Mouse (Mus musculus): Measurements from ENCODE around the gene Gm14743. TPM values are rescaled to one million over a fixed set of nuclear protein-coding genes. Genes with fewer than 3 reads are reported as not detected.
"Not testable (repeated sequence)": the region's sequence is repeated elsewhere in the genome, so short reads cannot be mapped to it uniquely, and the experiment has no call there.

Gene Gm14743
- not detected in 2 replicates for polyA plus RNA-seq (2015; fragmentation: Nextera tagmentation; extraction: Ambion mirVana)

DNA sequence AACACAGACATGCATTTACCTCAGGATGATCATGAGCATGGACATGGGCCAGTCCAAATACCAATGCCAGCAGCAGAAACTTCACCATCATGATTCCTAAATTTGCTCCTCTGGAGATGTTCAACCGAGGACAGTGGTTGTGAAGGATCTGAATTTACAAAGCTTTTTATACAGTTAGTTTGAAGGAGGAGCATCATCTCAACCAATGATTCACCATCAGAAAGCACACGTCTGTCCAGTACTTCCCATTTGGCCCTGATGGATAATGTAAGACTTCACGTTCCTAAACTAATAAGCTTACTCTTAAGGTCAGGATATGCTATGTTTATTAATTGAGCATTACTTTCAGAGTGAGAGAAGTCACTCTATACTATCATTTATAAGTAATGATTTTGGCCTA is at the start of gene Gm14743:
Gene Gm14743, minus strand, starts transcription at position 101 of the 400 bp plus-strand sequence.
- H3K4me1 ChIP-seq (ENCODE audit: insufficient read depth, low read depth, low read length); H3K4me2 ChIP-seq (replicated peaks; ENCODE audit: low read depth, low read length); H3K4me3 ChIP-seq (ENCODE audit: low read depth, low read length); H3K9ac ChIP-seq (replicated peaks; ENCODE audit: low read depth); H3K36me3 ChIP-seq (ENCODE audit: insufficient read depth, low read length); DNase-seq (ENCODE audit: low spot score); ATAC-seq; H3K9me3 ChIP-seq (ENCODE audit: low read length); H3K27me3 ChIP-seq (replicated peaks; ENCODE audit: insufficient read depth, low read length); H3K27ac ChIP-seq (ENCODE audit: low read length): not testable (repeated sequence)
- no CpG with 5 or more reads among the region's 3 CpGs for WGBS

GRCm38 (mm10) chrX:78202829-78203228 is 42.9 kb downstream of the Gm14743 start:
- H3K27me3 ChIP-seq (replicated peaks; ENCODE audit: insufficient read depth, low read length): no peaks in the 10 kb centered on the region
- H3K9ac ChIP-seq (replicated peaks; ENCODE audit: low read depth): no peak overlapping the region
- H3K36me3 ChIP-seq (ENCODE audit: insufficient read depth, low read length): no peaks in the 10 kb centered on the region
- ATAC-seq (no peak), DNase-seq (ENCODE audit: low spot score) (no peak)
- TF ChIP-seq CTCF (IDR thresholded peaks at IDR 0.05) (no peak), EP300 (IDR thresholded peaks at IDR 0.05) (no peak)
- no peak overlapping the region for H3K27ac ChIP-seq (ENCODE audit: low read length)
- no peaks in the 10 kb centered on the region for H3K4me1 ChIP-seq (ENCODE audit: insufficient read depth, low read depth, low read length)
- WGBS: 93% methylated on average over 5 of the region's 5 CpGs
- H3K4me2 ChIP-seq (replicated peaks; ENCODE audit: low read depth, low read length): no peak overlapping the region
- no peak overlapping the region for H3K4me3 ChIP-seq (ENCODE audit: low read depth, low read length)
- H3K9me3 ChIP-seq (ENCODE audit: low read length): no peaks in the 10 kb centered on the region

- not testable (repeated sequence) for DNase-seq (ENCODE audit: low spot score); H3K36me3 ChIP-seq (ENCODE audit: insufficient read depth, low read length); H3K4me1 ChIP-seq (ENCODE audit: insufficient read depth, low read depth, low read length); H3K27ac ChIP-seq (ENCODE audit: low read length); H3K9me3 ChIP-seq (ENCODE audit: low read length); H3K27me3 ChIP-seq (replicated peaks; ENCODE audit: insufficient read depth, low read length); H3K9ac ChIP-seq (replicated peaks; ENCODE audit: low read depth); H3K4me3 ChIP-seq (ENCODE audit: low read depth, low read length); ATAC-seq; H3K4me2 ChIP-seq (replicated peaks; ENCODE audit: low read depth, low read length)
- WGBS: 46% methylated on average over 1 of the region's 1 CpGs
Measured at GRCm38 (mm10) chrX:78202220-78202619, 43.5 kb downstream of the Gm14743 start.

Other genes with a start within 250 kb of the Gm14743 start
- gene Obp1a, start 154.5 kb downstream of the Gm14743 start, polyA plus RNA-seq (2015; fragmentation: Nextera tagmentation; extraction: Ambion mirVana): not detected in 2 replicates
- not detected in 2 replicates for gene Gm5938, start 120.5 kb downstream of the Gm14743 start, polyA plus RNA-seq (2015; fragmentation: Nextera tagmentation; extraction: Ambion mirVana)
- not detected in 2 replicates for gene Obp1b, start 59.1 kb downstream of the Gm14743 start, polyA plus RNA-seq (2015; fragmentation: Nextera tagmentation; extraction: Ambion mirVana)
- gene 4930480E11Rik, start 123.7 kb upstream of the Gm14743 start, polyA plus RNA-seq (2015; fragmentation: Nextera tagmentation; extraction: Ambion mirVana): not detected in 2 replicates